Mouse (Mus musculus): ENCODE data around the gene Gcnt4. TPM values are rescaled to one million over a fixed set of nuclear protein-coding genes. Genes with fewer than 3 reads are reported as not detected.

Gcnt4 gene
- polyA plus RNA-seq, 1 experiment from 2014 or later = 0.99 TPM

- peaks cover 14% of the 10 kb centered on the region for H3K4me1 ChIP-seq (ENCODE audit: control insufficient read depth, insufficient read depth, low read length)
- H3K9me3 ChIP-seq (ENCODE audit: control insufficient read depth, low read length) = no peaks in the 10 kb centered on the region
- no peak for ATAC-seq (ENCODE audit: low FRiP score, low TSS enrichment)
- no peaks in the 10 kb centered on the region for H3K36me3 ChIP-seq (ENCODE audit: control insufficient read depth, insufficient read depth, low read length)
- no peak overlapping the region for H3K4me3 ChIP-seq (ENCODE audit: low read length)
- H3K27me3 ChIP-seq (ENCODE audit: control insufficient read depth, insufficient read depth, low read length) = no peaks in the 10 kb centered on the region
- no peak overlapping the region for H3K9ac ChIP-seq (ENCODE audit: low read depth, low read length)
- H3K27ac ChIP-seq (ENCODE audit: low read depth, low read length) = no peak overlapping the region
- H3K4me2 ChIP-seq (replicated peaks; ENCODE audit: low read depth, low read length) = no peak overlapping the region
These were observed 56.1 kb downstream of the Gcnt4 start for GRCm38 (mm10) chr13:96980561-96980960.

- no peak overlapping the region; the same call in 1 of the 2 replicates for H3K4me3 ChIP-seq (ENCODE audit: low read length)
- WGBS = 48% methylated on average over 26 of the region's 26 CpGs
These were observed 59.0 kb downstream of the Gcnt4 start for GRCm38 (mm10) chr13:96983251-96984126.

GRCm38 (mm10) chr13:96984688-96985087, 60.2 kb downstream of the Gcnt4 start:
- ATAC-seq (ENCODE audit: low FRiP score, low TSS enrichment) = no peak
- no peak overlapping the region for H3K9ac ChIP-seq (ENCODE audit: low read depth, low read length)
- 72% methylated on average over 5 of the region's 5 CpGs for WGBS
- H3K27me3 ChIP-seq (ENCODE audit: control insufficient read depth, insufficient read depth, low read length) = no peaks in the 10 kb centered on the region
- H3K4me1 ChIP-seq (ENCODE audit: control insufficient read depth, insufficient read depth, low read length) = peaks cover 14% of the 10 kb centered on the region
- no peak overlapping the region for H3K4me3 ChIP-seq (ENCODE audit: low read length)
- no peak overlapping the region for H3K4me2 ChIP-seq (replicated peaks; ENCODE audit: low read depth, low read length)
- no peak overlapping the region for H3K27ac ChIP-seq (ENCODE audit: low read depth, low read length)
- no peaks in the 10 kb centered on the region for H3K36me3 ChIP-seq (ENCODE audit: control insufficient read depth, insufficient read depth, low read length)
- H3K9me3 ChIP-seq (ENCODE audit: control insufficient read depth, low read length) = no peaks in the 10 kb centered on the region

More at GRCm38 (mm10) chr13:96983251-96984126, 59.0 kb downstream of the Gcnt4 start:
- H3K9ac ChIP-seq (ENCODE audit: low read depth, low read length) = no peak overlapping the region
- no peaks in the 10 kb centered on the region for H3K9me3 ChIP-seq (ENCODE audit: control insufficient read depth, low read length)
- no peaks in the 10 kb centered on the region for H3K36me3 ChIP-seq (ENCODE audit: control insufficient read depth, insufficient read depth, low read length)
- peak; percentile 48; the same call in 1 of the 2 replicates for ATAC-seq (ENCODE audit: low FRiP score, low TSS enrichment)
- H3K27ac ChIP-seq (ENCODE audit: low read depth, low read length) = peak overlapping the region; percentile 34; the same call in 1 of the 2 replicates
- no peaks in the 10 kb centered on the region for H3K27me3 ChIP-seq (ENCODE audit: control insufficient read depth, insufficient read depth, low read length)
- peak overlapping the region; percentile 29 for H3K4me2 ChIP-seq (replicated peaks; ENCODE audit: low read depth, low read length)
- H3K4me1 ChIP-seq (ENCODE audit: control insufficient read depth, insufficient read depth, low read length) = peaks cover 14% of the 10 kb centered on the region

GRCm38 (mm10) chr13:96985599-96986275, 61.2 kb downstream of the Gcnt4 start:
- no peak overlapping the region for H3K9ac ChIP-seq (ENCODE audit: low read depth, low read length)
- peaks cover 18% of the 10 kb centered on the region for H3K4me1 ChIP-seq (ENCODE audit: control insufficient read depth, insufficient read depth, low read length)
- ATAC-seq (ENCODE audit: low FRiP score, low TSS enrichment) = no peak
- H3K27ac ChIP-seq (ENCODE audit: low read depth, low read length) = no peak overlapping the region
- no peaks in the 10 kb centered on the region for H3K36me3 ChIP-seq (ENCODE audit: control insufficient read depth, insufficient read depth, low read length)
- H3K4me3 ChIP-seq (ENCODE audit: low read length) = no peak overlapping the region
- H3K4me2 ChIP-seq (replicated peaks; ENCODE audit: low read depth, low read length) = no peak overlapping the region
- H3K9me3 ChIP-seq (ENCODE audit: control insufficient read depth, low read length) = no peaks in the 10 kb centered on the region
- WGBS = 58% methylated on average over 12 of the region's 12 CpGs
- no peaks in the 10 kb centered on the region for H3K27me3 ChIP-seq (ENCODE audit: control insufficient read depth, insufficient read depth, low read length)

GRCm38 (mm10) chr13:96989129-96989528, 64.6 kb downstream of the Gcnt4 start:
- H3K4me3 ChIP-seq (ENCODE audit: low read length) = no peak overlapping the region
- no peaks in the 10 kb centered on the region for H3K27me3 ChIP-seq (ENCODE audit: control insufficient read depth, insufficient read depth, low read length)
- H3K36me3 ChIP-seq (ENCODE audit: control insufficient read depth, insufficient read depth, low read length) = no peaks in the 10 kb centered on the region
- no peak overlapping the region for H3K4me2 ChIP-seq (replicated peaks; ENCODE audit: low read depth, low read length)
- 97% methylated on average over 16 of the region's 16 CpGs for WGBS
- H3K9ac ChIP-seq (ENCODE audit: low read depth, low read length) = no peak overlapping the region
- no peak for ATAC-seq (ENCODE audit: low FRiP score, low TSS enrichment)
- peaks cover 5% of the 10 kb centered on the region; the same call in 1 of the 2 replicates for H3K4me1 ChIP-seq (ENCODE audit: control insufficient read depth, insufficient read depth, low read length)
- H3K9me3 ChIP-seq (ENCODE audit: control insufficient read depth, low read length) = no peaks in the 10 kb centered on the region
- H3K27ac ChIP-seq (ENCODE audit: low read depth, low read length) = no peak overlapping the region

GRCm38 (mm10) chr13:96990045-96990444, 65.6 kb downstream of the Gcnt4 start:
- Histone ChIP-seq H3K27ac (ENCODE audit: low read depth, low read length) (no peak overlapping the region), H3K4me1 (ENCODE audit: control insufficient read depth, insufficient read depth, low read length) (0 out of 2 replicates have a peak, but pooled peaks cover 4% of the 10 kb centered on the region), H3K9me3 (ENCODE audit: control insufficient read depth, low read length) (no peaks in the 10 kb centered on the region), H3K4me3 (ENCODE audit: low read length) (no peak overlapping the region), H3K9ac (ENCODE audit: low read depth, low read length) (no peak overlapping the region), H3K27me3 (ENCODE audit: control insufficient read depth, insufficient read depth, low read length) (no peaks in the 10 kb centered on the region), H3K4me2 (replicated peaks; ENCODE audit: low read depth, low read length) (no peak overlapping the region), H3K36me3 (ENCODE audit: control insufficient read depth, insufficient read depth, low read length) (no peaks in the 10 kb centered on the region)
- ATAC-seq (ENCODE audit: low FRiP score, low TSS enrichment) = no peak
- WGBS = 86% methylated on average over 3 of the region's 3 CpGs

- Histone ChIP-seq H3K27ac (ENCODE audit: low read depth, low read length) (no peak overlapping the region), H3K9me3 (ENCODE audit: control insufficient read depth, low read length) (no peaks in the 10 kb centered on the region), H3K4me2 (replicated peaks; ENCODE audit: low read depth, low read length) (no peak overlapping the region), H3K36me3 (ENCODE audit: control insufficient read depth, insufficient read depth, low read length) (no peaks in the 10 kb centered on the region), H3K27me3 (ENCODE audit: control insufficient read depth, insufficient read depth, low read length) (no peaks in the 10 kb centered on the region), H3K9ac (ENCODE audit: low read depth, low read length) (no peak overlapping the region), H3K4me3 (ENCODE audit: low read length) (no peak overlapping the region), H3K4me1 (ENCODE audit: control insufficient read depth, insufficient read depth, low read length) (0 out of 2 replicates have a peak, but pooled peaks cover 4% of the 10 kb centered on the region)
- 45% methylated on average over 14 of the region's 14 CpGs for WGBS
- ATAC-seq (ENCODE audit: low FRiP score, low TSS enrichment) = peak; percentile 73
These were observed 66.2 kb downstream of the Gcnt4 start for GRCm38 (mm10) chr13:96990561-96991265.

- no peak for ATAC-seq (ENCODE audit: low FRiP score, low TSS enrichment)
- WGBS = 57% methylated on average over 8 of the region's 8 CpGs
These were observed 69.0 kb downstream of the Gcnt4 start for GRCm38 (mm10) chr13:96993291-96993989.

More at GRCm38 (mm10) chr13:96993291-96993989, 69.0 kb downstream of the Gcnt4 start:
- Histone ChIP-seq H3K27me3 (ENCODE audit: control insufficient read depth, insufficient read depth, low read length) (no peaks in the 10 kb centered on the region), H3K4me3 (ENCODE audit: low read length) (no peak overlapping the region), H3K9me3 (ENCODE audit: control insufficient read depth, low read length) (no peaks in the 10 kb centered on the region), H3K9ac (ENCODE audit: low read depth, low read length) (no peak overlapping the region), H3K4me1 (ENCODE audit: control insufficient read depth, insufficient read depth, low read length) (0 out of 2 replicates have a peak, but pooled peaks cover 4% of the 10 kb centered on the region), H3K36me3 (ENCODE audit: control insufficient read depth, insufficient read depth, low read length) (no peaks in the 10 kb centered on the region), H3K4me2 (replicated peaks; ENCODE audit: low read depth, low read length) (no peak overlapping the region), H3K27ac (ENCODE audit: low read depth, low read length) (no peak overlapping the region)

Data from kidney, embryonic 14.5 days (tissue).